Mouse (Mus musculus) forelimb bud, embryonic 11.5 days (tissue): ENCODE data around the gene Lrrc3c.
"Not testable (repeated sequence)": the region's sequence is repeated elsewhere in the genome, so short reads cannot be mapped to it uniquely, and the experiment has no call there.

ENCODE experiments used
- DNase-seq: peaks from one replicate; pipeline ENCODE4 v3.0.0-alpha.2; 2012; ENCODE audit warnings: low read depth, low spot score

The Lrrc3c gene

DNA sequence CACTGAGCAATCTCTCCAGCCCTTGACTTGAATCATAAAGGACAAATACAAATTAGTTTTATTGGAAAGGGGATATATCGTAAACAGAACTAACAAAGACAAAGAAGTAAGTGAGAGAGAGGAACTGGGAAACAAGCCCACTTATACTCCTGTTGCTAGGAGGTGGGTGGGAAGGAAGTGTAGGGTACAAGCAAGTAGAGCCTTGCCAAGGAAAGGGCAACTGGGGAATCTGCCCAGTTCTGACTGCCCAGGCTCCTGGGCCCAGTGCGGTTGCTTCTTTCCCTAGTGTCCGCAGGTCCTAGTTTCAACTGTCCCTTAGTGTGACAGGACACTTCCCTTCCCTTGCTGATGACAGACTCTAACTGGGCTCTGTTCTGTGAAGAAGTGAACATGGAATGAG is 30.6 kb downstream of the Lrrc3c start:
- DNase-seq, result no peak

- no peak for DNase-seq
Observed at GRCm38 (mm10) chr11:98630646-98631045, 32.6 kb downstream of the Lrrc3c start.

GRCm38 (mm10) chr11:98635312-98635970 is 37.4 kb downstream of the Lrrc3c start:
- DNase-seq, result not testable (repeated sequence)

GRCm38 (mm10) chr11:98637501-98637900 is 39.4 kb downstream of the Lrrc3c start:
- DNase-seq, result no peak

DNA sequence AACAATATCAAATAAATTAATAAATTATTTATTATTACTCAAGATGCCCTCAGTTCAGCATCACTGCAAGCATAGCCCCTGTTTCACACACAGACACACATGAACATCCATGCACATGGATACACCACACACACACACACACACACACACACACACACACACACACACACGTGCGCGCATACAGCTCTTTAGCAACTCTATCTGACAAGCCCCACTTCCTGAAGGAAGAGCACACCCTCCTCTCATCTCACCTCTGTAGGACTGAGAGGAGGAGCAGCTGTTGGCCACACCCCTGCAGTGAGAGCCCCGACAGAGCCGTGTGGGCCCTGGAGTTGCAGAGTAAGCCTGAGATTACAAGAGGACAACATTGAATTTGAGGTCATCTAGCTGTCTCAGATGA is 42.0 kb downstream of the Lrrc3c start:
- DNase-seq, result no peak

DNA sequence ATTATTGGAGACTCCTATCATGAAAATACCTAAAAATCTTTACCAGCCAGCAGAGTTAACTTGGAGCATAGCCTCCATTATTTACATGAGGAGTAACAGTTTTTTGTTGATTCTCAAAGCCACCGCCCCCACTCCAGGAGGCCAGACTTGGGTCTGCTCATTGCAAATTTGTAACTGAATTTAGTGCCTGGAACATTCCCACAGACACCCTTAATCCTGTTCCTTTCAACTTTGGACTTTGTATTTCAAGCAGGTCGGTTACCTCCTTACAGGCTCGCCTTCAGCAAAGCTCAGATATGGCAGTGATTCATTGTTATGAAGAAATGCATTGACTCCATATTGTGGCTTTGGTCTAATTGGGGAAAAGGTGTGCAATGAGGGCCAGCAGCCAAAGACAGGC is 46.7 kb downstream of the Lrrc3c start:
- no peak for DNase-seq

DNA sequence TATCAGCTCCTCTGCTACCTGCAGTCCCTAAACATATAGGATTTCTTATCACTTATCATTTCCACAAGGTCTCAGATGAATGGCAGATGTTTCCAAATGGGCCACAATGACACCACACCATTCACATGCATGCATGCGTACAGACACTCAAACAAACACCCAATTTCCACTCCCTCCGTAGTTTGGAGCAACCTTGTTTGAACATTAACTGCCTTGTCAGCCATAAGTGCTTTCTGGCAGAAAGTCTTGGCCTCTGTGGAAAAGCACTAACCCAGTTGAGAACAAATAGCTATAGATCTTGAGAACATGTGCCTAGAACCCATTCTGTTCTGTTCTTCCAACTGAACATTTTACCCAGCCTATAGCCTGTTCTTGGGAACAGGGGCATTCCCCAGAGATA is 47.9 kb downstream of the Lrrc3c start:
- no peak for DNase-seq

GRCm38 (mm10) chr11:98646459-98646858 is 48.4 kb downstream of the Lrrc3c start, which contains the start of gene Gsdma2:
Gene Gsdma2, plus strand, starts transcription at chr11:98646759.
- no peak for DNase-seq
